Mouse (Mus musculus) liver, embryonic 16.5 days (tissue): Measurements from ENCODE around the gene Rpl23a. TPM values are rescaled to one million over a fixed set of nuclear protein-coding genes. Genes with fewer than 3 reads are reported as not detected.

Source experiments
- ATAC-seq: fragments of 200-750 bp; cut with Nextera tagmentation; 2 replicates; pipeline ENCODE4 v1.8.0; 2017; ENCODE audit warnings: low read depth, mild to moderate bottlenecking, moderate number of reproducible peaks, moderate library complexity
- H3K27ac ChIP-seq: fragments of 300-500 bp; sonication (generic); 2 replicates; pipeline ENCODE4 v1.5.1; 2014; ENCODE audit warnings: mild to moderate bottlenecking, low read length
- H3K27me3 ChIP-seq: fragments of 300-500 bp; sonication (generic); 2 replicates; pipeline ENCODE4 v1.6.1; 2014; ENCODE audit warnings: low read depth, low read length, mixed read lengths; ENCODE audit not compliant: control insufficient read depth, insufficient read depth
- H3K36me3 ChIP-seq: fragments of 300-500 bp; sonication (generic); 2 replicates; pipeline ENCODE4 v1.6.1; 2014; ENCODE audit warnings: mild to moderate bottlenecking; ENCODE audit not compliant: control insufficient read depth, insufficient read depth
- H3K4me1 ChIP-seq: fragments of 300-500 bp; sonication (generic); 2 replicates; pipeline ENCODE4 v1.6.1; 2014; ENCODE audit warnings: low read depth, low read length, mixed read lengths; ENCODE audit not compliant: control insufficient read depth
- H3K4me2 ChIP-seq: fragments of 300-500 bp; sonication (generic); 2 replicates; pipeline ENCODE4 v1.6.1; 2014; ENCODE audit warnings: low read depth, low read length, mixed read lengths
- H3K4me3 ChIP-seq: fragments of 300-500 bp; sonication (generic); 2 replicates; pipeline ENCODE4 v1.5.1; 2014; ENCODE audit warnings: low read depth, mild to moderate bottlenecking, low read length
- H3K9ac ChIP-seq: fragments of 300-500 bp; sonication (generic); 2 replicates; pipeline ENCODE4 v1.6.1; 2014; ENCODE audit warnings: low read depth, low read length
- H3K9me3 ChIP-seq: fragments of 300-500 bp; sonication (generic); replicated peaks from 2 replicates; pipeline ENCODE4 v1.6.1; 2016; ENCODE audit warnings: low read length; ENCODE audit not compliant: control insufficient read depth
- WGBS: fragments of 180-500 bp; shearing (Covaris S2); extraction: QIAGEN DNeasy Blood & Tissue Kit; methylation state at CpG from one replicate; pipeline ENCODE4 v1.1.7; 2014; ENCODE audit not compliant: insufficient replicate concordance; 5-methylcytosine and 5-hydroxymethylcytosine counted together
- polyA plus RNA-seq: library from polyadenylated mRNA; unstranded; fragments of >200 nt; fragmentation: Nextera tagmentation; extraction: Ambion mirVana; gene quantifications from 2 replicates; pipeline ENCODE4 v1.2.1, GENCODE M21; 2015

The Rpl23a gene
- polyA plus RNA-seq, result 609 and 714 TPM in 2 replicates

DNA sequence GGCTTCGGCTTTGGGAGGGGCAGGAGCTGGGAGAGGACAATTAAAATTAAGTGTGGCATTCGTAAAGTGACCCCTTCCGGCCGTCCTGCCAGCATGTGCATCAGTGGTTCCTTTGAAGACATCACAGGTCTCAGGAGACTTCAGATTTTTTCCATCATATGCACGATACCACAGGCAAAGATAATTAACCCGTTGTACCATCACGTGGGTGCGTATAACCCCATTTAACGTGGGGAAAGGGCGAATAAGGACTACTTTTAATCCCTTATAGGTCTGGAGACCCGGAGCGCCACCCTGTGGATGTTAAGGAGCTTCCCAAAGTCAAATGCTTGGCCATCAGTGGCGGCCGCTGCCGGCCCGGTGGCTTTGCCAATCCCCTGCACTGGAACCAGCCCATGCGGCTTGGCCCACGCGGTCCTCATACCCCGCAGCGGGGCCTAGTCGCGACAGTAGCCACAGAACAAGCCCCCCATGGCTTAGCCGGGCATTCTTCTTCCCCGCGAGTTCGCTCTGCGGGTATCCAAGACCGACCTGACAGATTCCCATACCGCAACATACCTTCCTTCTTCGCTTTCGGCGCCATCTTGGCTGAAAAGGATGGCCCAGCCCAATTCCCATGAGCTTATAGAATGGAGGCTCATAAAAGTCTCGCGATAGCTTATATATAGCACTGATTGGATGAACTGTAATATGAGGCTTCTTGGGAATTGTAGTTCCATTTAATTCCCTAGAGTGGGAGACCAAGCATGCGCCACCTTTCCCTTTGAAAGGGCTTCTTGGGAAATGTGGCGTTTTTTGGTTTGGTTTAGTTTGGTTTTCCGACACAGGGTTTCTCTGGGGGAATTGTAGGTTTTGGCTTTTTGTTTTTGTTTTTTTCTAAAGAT lies at the start of gene Rpl23a:
TSS of gene Rpl23a (minus strand) at position 624 of the 884 bp plus-strand sequence.
- Histone ChIP-seq H3K9me3 (no peaks in the 10 kb centered on the region), H3K9ac (peak within 1 kb of the TSS; percentile 94), H3K4me1 (peaks cover 38% of the 10 kb centered on the region), H3K36me3 (peaks cover 27% of the 10 kb centered on the region), H3K4me3 (peak within 1 kb of the TSS; percentile 99), H3K27me3 (peaks cover 20% of the 10 kb centered on the region), H3K4me2 (peak within 1 kb of the TSS; percentile 71), H3K27ac (peak within 1 kb of the TSS; percentile 91)
- under 1% methylated on average over 38 of the region's 38 CpGs for WGBS
- ATAC-seq, result peak; percentile 79

DNA sequence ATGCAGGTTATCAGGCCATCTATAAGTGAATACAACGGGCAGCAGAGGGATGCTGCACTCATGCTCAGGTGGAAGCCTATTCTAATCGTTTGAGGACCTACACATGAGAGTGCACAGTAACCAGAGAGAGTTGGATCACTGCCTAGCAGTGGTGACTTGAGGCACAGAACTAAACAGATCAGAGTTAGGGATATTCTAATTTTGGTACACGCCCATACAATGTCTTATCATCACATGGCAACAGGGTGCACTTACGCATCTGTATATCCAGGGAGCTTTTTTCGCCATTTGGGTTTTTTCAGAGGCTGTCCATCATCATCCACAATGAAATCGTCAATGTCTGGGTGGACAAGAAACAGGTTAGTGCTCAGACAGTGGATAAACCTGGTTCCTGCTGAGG lies 48.1 kb upstream of the Rpl23a start:
- H3K36me3 ChIP-seq, result peaks cover 52% of the 10 kb centered on the region
- 59% methylated on average over 6 of the region's 6 CpGs for WGBS

DNA sequence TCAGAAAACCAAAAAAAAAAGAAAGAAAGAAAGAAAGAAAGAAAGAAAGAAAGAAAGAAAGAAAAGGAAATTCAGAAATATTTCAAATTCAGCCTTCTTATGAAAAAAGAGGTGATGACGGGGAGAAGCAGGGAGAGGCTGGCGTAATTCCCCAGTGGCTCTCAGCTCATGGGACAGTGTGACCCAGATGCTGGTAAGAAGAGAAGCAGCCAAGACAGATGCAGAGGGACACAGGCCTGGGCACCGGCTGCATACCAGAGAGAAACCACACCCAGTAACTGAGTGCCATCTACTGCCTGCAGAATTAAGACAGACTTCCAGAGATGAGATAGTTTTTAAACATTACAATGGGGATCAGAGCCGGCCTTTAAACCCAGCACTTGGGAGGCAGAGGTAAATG lies 40.2 kb upstream of the Rpl23a start:
- H3K9ac ChIP-seq, result no peak overlapping the region
- H3K4me3 ChIP-seq, result no peak overlapping the region
- H3K9me3 ChIP-seq, result no peaks in the 10 kb centered on the region
- no peaks in the 10 kb centered on the region for H3K4me1 ChIP-seq
- H3K27me3 ChIP-seq, result no peaks in the 10 kb centered on the region
- H3K36me3 ChIP-seq, result peaks cover 64% of the 10 kb centered on the region
- H3K4me2 ChIP-seq, result no peak overlapping the region
- 89% methylated on average over 4 of the region's 4 CpGs for WGBS
- no peak overlapping the region for H3K27ac ChIP-seq
- no peak for ATAC-seq

More for the DNA sequence above, 48.1 kb upstream of the Rpl23a start:
- Histone ChIP-seq H3K4me3 (no peak overlapping the region), H3K4me1 (no peaks in the 10 kb centered on the region; the same call in 1 of the 2 replicates), H3K9ac (no peak overlapping the region), H3K27ac (no peak overlapping the region), H3K4me2 (no peak overlapping the region), H3K9me3 (no peaks in the 10 kb centered on the region), H3K27me3 (no peaks in the 10 kb centered on the region)
- no peak for ATAC-seq

DNA sequence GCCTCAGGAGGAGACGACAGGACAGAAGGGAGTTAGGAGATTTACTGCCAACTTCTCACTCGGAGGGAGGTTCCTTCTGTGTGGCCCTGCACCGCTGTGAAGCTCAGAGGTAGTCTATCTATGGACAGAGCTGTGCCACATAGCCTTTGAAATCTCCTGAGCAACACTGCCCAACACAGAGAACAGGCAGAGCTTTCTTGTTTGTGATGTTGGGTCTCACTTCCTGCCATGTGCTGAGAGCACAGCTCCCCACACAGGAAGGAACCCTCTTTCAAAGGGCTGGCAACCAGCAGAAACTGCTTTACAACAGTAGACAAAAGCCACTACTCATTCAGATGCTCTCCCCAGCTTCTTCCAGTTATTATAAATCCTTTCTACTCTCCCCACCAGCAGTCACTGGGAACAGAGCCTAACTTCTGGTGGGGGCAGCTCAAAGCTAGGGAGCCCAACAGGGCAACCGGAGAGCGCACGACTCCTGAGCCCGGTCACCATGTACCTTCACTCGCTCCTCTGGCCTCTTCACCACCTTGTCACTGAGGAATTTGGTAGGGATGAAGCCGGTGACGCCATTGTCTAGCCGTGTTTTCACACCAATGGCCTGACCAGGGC lies 32.4 kb upstream of the Rpl23a start:
- no peak for ATAC-seq
- WGBS, result 86% methylated on average over 11 of the region's 11 CpGs
- peaks cover 82% of the 10 kb centered on the region for H3K36me3 ChIP-seq

DNA sequence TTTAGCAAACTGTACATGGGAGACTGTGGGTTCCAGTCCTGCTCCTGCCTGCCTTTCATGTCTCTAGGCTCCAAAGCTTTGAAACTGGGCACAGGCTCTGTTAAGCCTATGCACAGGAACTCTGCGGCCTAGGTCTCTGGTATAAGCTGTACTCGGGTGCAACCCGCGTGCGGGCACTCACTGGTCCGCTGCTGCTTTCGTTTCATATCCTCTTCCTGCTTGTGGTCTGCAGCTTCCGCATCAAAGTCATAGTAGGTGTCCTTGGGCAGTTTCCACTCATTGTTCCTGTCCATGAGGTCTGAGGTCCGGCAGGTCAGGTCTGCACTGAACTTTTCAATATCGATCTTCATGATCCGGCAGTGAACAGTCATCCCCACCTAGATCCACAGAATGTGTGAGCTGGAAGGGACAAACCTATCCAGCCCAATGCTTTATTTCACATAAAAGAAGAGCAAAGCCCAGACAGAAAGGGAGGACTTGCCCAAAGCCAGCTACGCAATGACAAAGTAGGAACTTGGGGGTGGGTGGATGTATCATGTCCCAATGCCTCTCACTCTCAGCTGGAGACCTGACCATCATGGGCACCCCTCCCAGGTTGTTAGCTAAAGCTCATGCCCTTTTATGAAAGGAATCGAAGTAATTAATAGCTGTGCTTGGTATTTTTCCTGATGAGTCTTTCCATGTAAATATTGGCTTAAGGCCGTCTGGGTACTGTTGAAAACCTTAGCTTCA lies 29.9 kb upstream of the Rpl23a start:
- no peak overlapping the region for H3K27ac ChIP-seq
- no peak overlapping the region for H3K9ac ChIP-seq
- no peak for ATAC-seq
- no peaks in the 10 kb centered on the region for H3K27me3 ChIP-seq
- no peak overlapping the region for H3K4me2 ChIP-seq
- no peaks in the 10 kb centered on the region for H3K4me1 ChIP-seq
- H3K9me3 ChIP-seq, result no peaks in the 10 kb centered on the region
- peaks cover 80% of the 10 kb centered on the region for H3K36me3 ChIP-seq
- no peak overlapping the region for H3K4me3 ChIP-seq
- 62% methylated on average over 14 of the region's 14 CpGs for whole genome bisulfite sequencing

More for the DNA sequence above, 32.4 kb upstream of the Rpl23a start:
- no peaks in the 10 kb centered on the region for H3K9me3 ChIP-seq
- no peak overlapping the region for H3K9ac ChIP-seq
- no peak overlapping the region for H3K27ac ChIP-seq
- no peaks in the 10 kb centered on the region for H3K4me1 ChIP-seq
- no peak overlapping the region for H3K4me3 ChIP-seq
- no peaks in the 10 kb centered on the region for H3K27me3 ChIP-seq
- no peak overlapping the region for H3K4me2 ChIP-seq

DNA sequence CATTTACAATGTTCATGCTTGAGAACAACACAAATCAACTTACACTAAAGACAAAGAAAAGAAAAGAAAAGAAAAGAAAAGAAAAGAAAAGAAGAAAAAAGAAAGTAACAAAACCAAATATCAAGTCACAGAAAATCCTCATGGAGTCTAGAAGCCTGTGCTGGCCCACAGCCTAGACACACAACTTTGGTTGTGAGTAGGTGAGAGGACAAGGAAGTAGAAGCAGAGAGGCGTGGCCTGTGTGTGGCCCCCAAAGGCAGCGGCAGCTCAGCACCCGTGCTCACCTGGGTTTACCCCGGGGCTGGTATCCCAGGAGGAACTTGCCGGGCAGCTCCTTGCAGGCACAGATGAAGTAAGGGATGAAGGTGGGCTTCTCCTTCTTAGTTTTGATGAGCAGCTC lies 28.1 kb upstream of the Rpl23a start:
- Histone ChIP-seq H3K4me3 (no peak overlapping the region), H3K9me3 (no peaks in the 10 kb centered on the region), H3K4me1 (no peaks in the 10 kb centered on the region), H3K4me2 (no peak overlapping the region), H3K27me3 (no peaks in the 10 kb centered on the region), H3K27ac (no peak overlapping the region), H3K9ac (no peak overlapping the region), H3K36me3 (peaks cover 80% of the 10 kb centered on the region)
- no peak for ATAC-seq
- WGBS, result 82% methylated on average over 5 of the region's 5 CpGs

DNA sequence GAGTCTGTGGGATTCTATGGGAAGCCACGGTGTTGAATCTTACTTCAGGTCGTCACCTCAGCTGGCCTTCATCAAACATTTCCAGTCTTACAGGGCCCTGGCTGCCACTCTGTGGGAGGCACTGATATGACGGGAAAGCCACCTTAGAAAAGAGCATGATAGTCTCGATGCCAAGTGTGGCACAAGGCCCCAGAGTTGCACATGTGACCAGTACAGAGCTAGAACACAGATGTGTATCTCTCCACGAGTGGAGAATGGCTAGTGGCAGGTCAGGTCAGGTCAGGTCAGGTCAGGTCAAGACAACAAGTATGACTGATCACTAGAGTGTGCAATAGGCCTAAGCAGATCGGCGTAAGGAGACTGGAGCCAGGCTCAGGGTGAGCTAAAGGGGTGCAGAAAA lies 27.2 kb upstream of the Rpl23a start:
- H3K9ac ChIP-seq, result no peak overlapping the region
- H3K27ac ChIP-seq, result no peak overlapping the region
- H3K27me3 ChIP-seq, result no peaks in the 10 kb centered on the region
- no peaks in the 10 kb centered on the region for H3K4me1 ChIP-seq
- peaks cover 73% of the 10 kb centered on the region for H3K36me3 ChIP-seq
- ATAC-seq, result no peak
- WGBS, result 75% methylated on average over 7 of the region's 7 CpGs
- no peaks in the 10 kb centered on the region for H3K9me3 ChIP-seq
- no peak overlapping the region for H3K4me3 ChIP-seq
- H3K4me2 ChIP-seq, result no peak overlapping the region

DNA sequence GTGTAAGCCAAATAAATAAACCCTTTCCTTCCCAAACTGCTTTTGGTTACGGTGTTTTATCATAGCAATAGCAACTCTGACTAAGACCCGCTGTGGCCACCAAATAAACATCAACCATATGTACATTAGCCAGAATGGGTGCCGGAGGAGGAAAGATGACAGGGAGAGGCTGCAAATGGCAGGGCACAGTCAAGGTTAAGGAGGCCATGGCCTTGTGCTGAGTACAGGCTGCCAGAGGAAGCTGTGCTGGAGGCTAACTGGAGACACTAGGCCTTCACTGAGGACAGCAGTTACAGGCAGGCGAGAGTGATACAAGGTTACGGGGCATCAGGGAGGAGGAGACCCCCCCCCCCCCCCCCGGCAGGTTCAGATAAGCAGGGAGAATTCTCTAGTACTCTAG lies 26.5 kb upstream of the Rpl23a start:
- Histone ChIP-seq H3K4me3 (no peak overlapping the region), H3K4me1 (no peaks in the 10 kb centered on the region), H3K27me3 (no peaks in the 10 kb centered on the region), H3K27ac (no peak overlapping the region), H3K36me3 (peaks cover 66% of the 10 kb centered on the region), H3K4me2 (no peak overlapping the region), H3K9ac (no peak overlapping the region), H3K9me3 (no peaks in the 10 kb centered on the region)
- 76% methylated on average over 6 of the region's 6 CpGs for WGBS
- ATAC-seq, result no peak
